Comparison of ENCODE assay signal across 18 mouse cellular contexts in genomic region chr5:121808202-121808601, GRCm38 (mm10). TPM values are rescaled to one million over a fixed set of nuclear protein-coding genes. Genes with fewer than 3 reads are reported as not detected.
DNase-seq lines count a peak whose midpoint lies in the region; ATAC-seq and TF ChIP-seq lines count a peak whose summit lies in the region.
"Had no signal": no experiment of that assay in that cellular context is flagged by ENCODE, and none has a peak within 500 bp of the region (broad histone marks: within the 10 kb centered on the region; RNA-seq: fewer than 3 reads in every experiment).

No protein-coding gene starts in this region.

- no peaks in the 10 kb centered on the region for H3K27me3 ChIP-seq in myocyte (ENCODE audit: control insufficient read depth, insufficient read depth, insufficient read length)
- no peaks in the 10 kb centered on the region for H3K27me3 ChIP-seq in forebrain, embryonic 15.5 days
- H3K27me3 ChIP-seq: embryonic facial prominence, embryonic 12.5 days; forebrain, embryonic 13.5 days had no signal

- H3K9me3 ChIP-seq in forebrain, embryonic 15.5 days, result no peaks in the 10 kb centered on the region
- H3K9me3 ChIP-seq: embryonic facial prominence, embryonic 10.5 days; embryonic facial prominence, embryonic 12.5 days; forebrain, embryonic 13.5 days had no signal

- intact Hi-C loops in gastrocnemius, adult 2 months (cut with DNase I), result no loop called here

- peak overlapping the region; percentile 68 for H3K27ac ChIP-seq in gastrocnemius, adult 2 months
- peak overlapping the region; percentile 87 for H3K27ac ChIP-seq in layer of hippocampus, adult 2 months
- no peak overlapping the region for H3K27ac ChIP-seq in forebrain, embryonic 15.5 days (replicated peaks)
- H3K27ac ChIP-seq: embryonic facial prominence, embryonic 10.5 days; embryonic facial prominence, embryonic 12.5 days; forebrain, embryonic 13.5 days had no signal

- H3K79me2 ChIP-seq in myocyte (ENCODE audit: control insufficient read depth, insufficient read depth), result peaks cover 17% of the 10 kb centered on the region

- no peak for TF ChIP-seq CTCF in gastrocnemius, adult 2 months (IDR thresholded peaks at IDR 0.05)
- no peak for TF ChIP-seq CTCF in layer of hippocampus, adult 2 months (conservative IDR thresholded peaks at IDR 0.05)

- TF ChIP-seq POLR2A in myocyte (IDR thresholded peaks at IDR 0.05; ENCODE audit: insufficient read length, low read depth), result no peak

- H3K9ac ChIP-seq in forebrain, embryonic 15.5 days (replicated peaks), result no peak overlapping the region
- H3K9ac ChIP-seq: embryonic facial prominence, embryonic 12.5 days; forebrain, embryonic 13.5 days had no signal

- ATAC-seq in forebrain, embryonic 15.5 days (replicated peaks), result no peak
- ATAC-seq: forebrain, embryonic 13.5 days; forebrain, embryonic 16.5 days had no signal

- peaks cover 8% of the 10 kb centered on the region; the same call in 1 of the 2 replicates for H3K4me1 ChIP-seq in forebrain, embryonic 15.5 days
- H3K4me1 ChIP-seq: embryonic facial prominence, embryonic 10.5 days; embryonic facial prominence, embryonic 12.5 days had no signal

- peak overlapping the region; percentile 72 for H3K4me2 ChIP-seq in myocyte (ENCODE audit: low read depth)
- no peak overlapping the region for H3K4me2 ChIP-seq in forebrain, embryonic 15.5 days (replicated peaks)
- H3K4me2 ChIP-seq: embryonic facial prominence, embryonic 12.5 days; forebrain, embryonic 13.5 days had no signal

- H3K4me3 ChIP-seq in gastrocnemius, adult 2 months, result no peak overlapping the region
- H3K4me3 ChIP-seq in layer of hippocampus, adult 2 months, result no peak overlapping the region
- H3K4me3 ChIP-seq in myocyte, result no peak overlapping the region
- no peak overlapping the region for H3K4me3 ChIP-seq in forebrain, embryonic 15.5 days
- H3K4me3 ChIP-seq: embryonic facial prominence, embryonic 10.5 days; embryonic facial prominence, embryonic 12.5 days; forebrain, embryonic 13.5 days had no signal

- DNase-seq in gastrocnemius, adult 2 months, result no peak
- no peak for DNase-seq in gastrocnemius, adult 18-20 months (ENCODE audit: low spot score)
- no peak for DNase-seq in layer of hippocampus, adult 2 months (ENCODE audit: low spot score in 2 of 2)
- DNase-seq in layer of hippocampus, adult 9-10 months (ENCODE audit: low spot score), result no peak
- DNase-seq in brain, adult 2 months (ENCODE audit: low read depth, low spot score), result peak; percentile 56
- DNase-seq: adrenal gland, adult 2 months; adrenal gland, postnatal 10 days; adrenal gland, postnatal 25 days; cerebellum, adult 11-12 months; cerebellum, adult 2 months; cerebellum, postnatal 10 days; cerebellum, postnatal 25 days had no signal

- peaks cover 24% of the 10 kb centered on the region for H3K36me3 ChIP-seq in myocyte (ENCODE audit: control insufficient read depth, insufficient read depth)
- peaks cover 44% of the 10 kb centered on the region for H3K36me3 ChIP-seq in forebrain, embryonic 15.5 days

- 93% methylated on average over 2 of the region's 2 CpGs for WGBS in forebrain, embryonic 15.5 days

- no peak overlapping the region for H3ac ChIP-seq in myocyte (ENCODE audit: control insufficient read depth, insufficient read length)

TF ChIP-seq in myocyte, 11 proteins besides CTCF, POLR2A, EP300 and RAD21:
- TF ChIP-seq USF1 (IDR thresholded peaks at IDR 0.05; ENCODE audit: low read depth) (no peak), TCF3 (IDR thresholded peaks at IDR 0.05; ENCODE audit: insufficient read length, low read depth) (no peak), TCF12 (IDR thresholded peaks at IDR 0.05; ENCODE audit: insufficient read depth, poor library complexity, severe bottlenecking) (no peak), MAX (IDR thresholded peaks at IDR 0.05; ENCODE audit: low read depth) (no peak), REST (IDR thresholded peaks at IDR 0.05; ENCODE audit: insufficient read depth, insufficient read length) (no peak), POLR2AphosphoS2 (IDR thresholded peaks at IDR 0.05; ENCODE audit: insufficient read length, low read depth) (no peak)

RNA-seq across cellular contexts. Expression of gene Sh2b3, which starts 29.2 kb away (rescaled TPM):
- 10 to 100 TPM; 11.9 to 15.4 TPM for total RNA-seq in gastrocnemius, adult 2 months (2021)
- 10 to 100 TPM; 11.4 to 13.0 TPM for total RNA-seq in gastrocnemius, adult 18-20 months (2021)
- total RNA-seq in layer of hippocampus, adult 2 months (2021), result 10 to 100 TPM; 19.9 to 21.6 TPM
- 37.4 TPM for polyA plus RNA-seq in myocyte (2012; fragmentation: generic; extraction: Trizol)
- polyA plus RNA-seq in forebrain, embryonic 15.5 days (2015; fragmentation: Nextera tagmentation; extraction: Ambion mirVana), result 5.9 and 6.7 TPM in 2 replicates

RNA-seq across cellular contexts. Expression of gene Pheta1, which starts 40.6 kb away (rescaled TPM):
- 1 to 10 TPM; 4.7 to 6.4 TPM for total RNA-seq in gastrocnemius, adult 2 months (2021)
- 1 to 10 TPM; 4.4 to 5.7 TPM for total RNA-seq in gastrocnemius, adult 18-20 months (2021)
- 1 to 10 TPM; 8.3 to 8.8 TPM for total RNA-seq in layer of hippocampus, adult 2 months (2021)
- 9.8 TPM for polyA plus RNA-seq in myocyte (2012; fragmentation: generic; extraction: Trizol)
- polyA plus RNA-seq in forebrain, embryonic 15.5 days (2015; fragmentation: Nextera tagmentation; extraction: Ambion mirVana), result 58.9 and 59.3 TPM in 2 replicates
